Mouse (Mus musculus): ENCODE measurements around the gene Rtn4.

GRCm38 (mm10) chr11:29686176-29686575 is 6.6 kb upstream of the Rtn4 start:
- no peak for TF ChIP-seq CTCF (IDR thresholded peaks at IDR 0.05; ENCODE audit: low read depth, low read length)
- TF ChIP-seq POLR2A (IDR thresholded peaks at IDR 0.05; ENCODE audit: extremely low read depth, insufficient read depth, low read length), result no peak
